Mouse (Mus musculus) heart, adult 18-20 months (tissue): Measurements from ENCODE around the gene E2f4. TPM values are rescaled to one million over a fixed set of nuclear protein-coding genes. Genes with fewer than 3 reads are reported as not detected.

Experiments
- DNase-seq, 2 experiments: peaks; one replicate each; pipeline ENCODE4 v3.0.0; 2021 to 2022; ENCODE audit warnings: mixed read lengths in 1 of 2
- long read RNA-seq, 2 experiments: library from polyadenylated mRNA; stranded (forward); transcript quantifications; one replicate each; pipeline ENCODE4 v2.0.0; 2021
- total RNA-seq, 2 experiments: library from RNA; stranded (reverse); gene quantifications; 2 replicates each; pipeline ENCODE4 v1.2.3; 2021

E2f4 gene
- total RNA-seq: 10 to 100 TPM; 21.6 TPM
- long read RNA-seq, experiment 1, transcript E2f4-201 (10 exons, 1,993 nt): major isoform, 38 of 50 reads
- long read RNA-seq, experiment 1, partial matches to known transcripts: 7 of 50 reads
- long read RNA-seq, experiment 1, other reads (novel, unspliced or antisense): 5 of 50 reads
- long read RNA-seq, experiment 2, transcript E2f4-201 (10 exons, 1,993 nt): major isoform, 20 of 24 reads
- long read RNA-seq, experiment 2, partial matches to known transcripts: 2 of 24 reads
- long read RNA-seq, experiment 2, other reads (novel, unspliced or antisense): 1 of 24 reads

GRCm38 (mm10) chr8:105297511-105298192, at the start of gene E2f4:
Gene E2f4, plus strand, starts transcription at chr8:105297663.
- peak; percentile 95 to 96 for DNase-seq

DNA sequence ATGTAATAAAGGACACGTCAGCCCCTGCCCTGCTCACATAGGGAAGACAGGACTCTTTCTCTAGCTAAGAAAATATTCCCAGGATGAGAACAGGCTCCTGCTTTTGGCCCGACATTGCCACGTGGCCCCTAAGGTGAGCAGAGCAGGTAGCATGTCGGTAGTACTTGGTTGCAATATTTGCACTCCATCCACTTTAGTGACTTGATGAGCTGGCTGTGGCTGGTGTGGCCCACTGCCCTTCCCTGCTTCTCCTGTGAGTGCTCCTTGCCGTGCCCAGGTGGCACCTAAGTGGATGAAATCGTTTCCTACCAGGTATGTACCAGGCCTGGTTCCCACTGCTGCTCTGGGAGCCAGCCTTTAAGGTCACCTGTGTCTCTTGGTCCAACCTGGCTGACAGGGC, 45.5 kb upstream of the E2f4 start:
- DNase-seq: no peak

- no peak for DNase-seq
Measured at GRCm38 (mm10) chr8:105252680-105253537, 44.6 kb upstream of the E2f4 start.

DNA sequence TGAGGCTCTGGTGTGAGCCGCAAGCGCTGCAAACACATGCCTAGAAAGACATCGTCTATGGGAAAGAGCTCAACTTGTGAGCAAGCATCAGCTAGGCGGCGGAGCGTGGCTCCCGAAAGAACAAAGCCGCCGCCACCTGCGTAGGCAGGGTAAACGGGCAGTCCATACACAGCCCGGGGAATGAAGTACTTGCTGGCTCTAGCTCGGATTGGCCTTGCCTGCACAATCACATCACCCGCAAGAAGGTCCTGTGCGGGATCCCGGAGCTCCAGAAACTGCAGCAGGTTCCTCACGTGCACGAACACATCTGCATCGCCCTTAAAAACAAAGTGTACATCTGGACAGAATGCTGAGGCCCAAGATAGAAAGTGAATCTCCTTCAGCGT, 43.7 kb upstream of the E2f4 start:
- DNase-seq: no peak

DNA sequence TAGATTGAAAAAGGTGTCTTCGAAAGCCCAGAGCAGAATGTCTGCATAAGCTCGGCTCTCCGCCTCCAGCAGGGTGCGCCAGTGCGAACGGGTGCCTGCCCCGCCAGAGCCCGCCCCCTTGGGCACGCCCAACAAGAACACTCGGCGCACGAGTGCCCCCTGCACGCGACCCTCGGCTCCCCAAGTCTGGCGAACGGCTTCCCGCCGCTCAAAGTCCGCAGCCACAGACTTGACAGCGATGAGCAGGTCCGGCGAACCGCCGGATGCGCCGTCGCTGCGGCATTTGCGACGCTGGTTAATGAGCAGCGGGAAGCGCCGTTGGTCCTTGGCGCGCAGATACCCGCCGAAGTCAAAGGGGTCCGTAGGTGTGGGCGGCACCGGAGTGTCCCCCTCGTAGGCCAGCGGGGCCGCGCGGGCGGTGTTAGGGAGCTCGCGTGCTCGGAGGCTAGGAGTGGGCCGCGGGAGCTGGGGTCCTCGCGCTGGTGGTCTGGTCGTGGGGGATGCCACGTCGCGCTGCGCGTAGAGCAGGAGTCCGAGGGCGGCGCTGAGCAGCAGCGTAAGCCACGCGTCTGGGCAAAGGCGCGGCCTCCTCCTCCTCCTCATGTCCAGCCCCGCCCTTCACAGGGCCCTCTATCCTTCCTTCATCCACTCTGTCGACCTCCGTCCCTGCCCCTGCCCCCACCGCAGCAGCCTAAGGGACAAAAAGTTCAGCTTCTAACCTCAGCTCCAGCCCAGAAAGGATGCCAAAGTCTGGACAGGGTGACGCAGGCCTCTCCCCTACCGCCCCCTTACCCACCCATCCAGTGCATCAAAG, 43.1 kb upstream of the E2f4 start:
- DNase-seq: peak; percentile 91 to 94

DNA sequence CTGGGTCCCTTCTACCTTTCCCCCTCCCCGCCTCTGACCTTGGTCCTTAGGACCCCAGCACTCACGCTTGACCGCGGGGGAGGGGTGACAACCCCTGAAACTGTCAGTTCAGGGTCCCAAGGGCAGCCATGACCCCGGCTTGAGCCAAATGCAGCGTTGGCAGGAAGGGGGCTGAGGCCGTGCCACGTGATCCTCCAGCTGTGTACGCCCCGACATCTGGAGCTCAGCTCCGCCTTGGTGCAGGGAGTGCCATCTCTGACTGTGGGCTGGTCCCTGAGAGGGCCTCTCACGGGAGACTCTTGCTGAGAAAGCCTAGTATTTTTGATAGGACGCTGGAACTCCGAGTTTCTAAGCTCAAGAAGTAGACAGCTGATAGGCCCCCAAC, 42.5 kb upstream of the E2f4 start, which contains the start of gene B3gnt9:
TSS of gene B3gnt9 (minus strand) at position 188 of the 385 bp plus-strand sequence.
- peak in 1 of 2 experiments; percentile 89 for DNase-seq

DNA sequence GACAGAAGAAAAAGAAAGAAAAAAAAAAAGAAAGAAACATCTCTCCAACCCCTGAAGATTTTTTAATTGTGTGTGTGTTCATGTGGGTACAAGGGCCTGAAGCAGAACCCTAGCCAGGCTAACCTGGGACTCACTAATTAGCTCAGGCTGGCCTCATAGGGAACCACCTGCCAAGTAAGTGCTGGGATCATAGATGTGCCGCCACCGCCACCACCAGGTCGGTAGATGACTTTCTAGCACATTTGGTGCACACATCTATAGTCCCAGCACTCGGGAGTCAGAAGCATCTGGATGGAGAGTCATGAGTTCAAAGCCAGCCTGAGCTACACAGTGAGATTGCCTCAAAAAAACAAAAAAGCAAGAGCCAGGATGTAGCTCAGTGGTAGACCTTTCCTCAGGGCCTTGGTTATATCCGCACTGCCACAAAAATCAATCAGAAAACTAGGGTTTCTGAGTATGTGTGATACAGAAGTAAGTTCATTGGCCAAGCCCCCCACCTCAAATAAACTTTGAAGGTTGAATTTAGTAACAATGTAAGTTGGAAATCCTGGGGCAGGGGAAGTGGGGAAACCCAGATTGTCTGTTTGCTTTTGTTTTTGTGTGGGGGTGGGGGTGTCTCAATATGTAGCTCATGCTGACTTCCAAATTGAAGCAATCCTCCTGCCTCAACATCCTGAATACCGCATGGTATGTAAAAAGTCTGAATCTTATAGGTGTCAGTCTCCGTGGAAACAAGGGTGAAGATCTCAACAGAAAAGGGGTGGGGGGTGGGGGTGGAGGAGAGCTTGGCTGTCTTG, 39.9 kb upstream of the E2f4 start:
- no peak for DNase-seq

GRCm38 (mm10) chr8:105258911-105259720, 38.3 kb upstream of the E2f4 start:
- no peak for DNase-seq

GRCm38 (mm10) chr8:105259721-105260320, 37.6 kb upstream of the E2f4 start:
- peak; percentile 58 to 82 for DNase-seq

DNA sequence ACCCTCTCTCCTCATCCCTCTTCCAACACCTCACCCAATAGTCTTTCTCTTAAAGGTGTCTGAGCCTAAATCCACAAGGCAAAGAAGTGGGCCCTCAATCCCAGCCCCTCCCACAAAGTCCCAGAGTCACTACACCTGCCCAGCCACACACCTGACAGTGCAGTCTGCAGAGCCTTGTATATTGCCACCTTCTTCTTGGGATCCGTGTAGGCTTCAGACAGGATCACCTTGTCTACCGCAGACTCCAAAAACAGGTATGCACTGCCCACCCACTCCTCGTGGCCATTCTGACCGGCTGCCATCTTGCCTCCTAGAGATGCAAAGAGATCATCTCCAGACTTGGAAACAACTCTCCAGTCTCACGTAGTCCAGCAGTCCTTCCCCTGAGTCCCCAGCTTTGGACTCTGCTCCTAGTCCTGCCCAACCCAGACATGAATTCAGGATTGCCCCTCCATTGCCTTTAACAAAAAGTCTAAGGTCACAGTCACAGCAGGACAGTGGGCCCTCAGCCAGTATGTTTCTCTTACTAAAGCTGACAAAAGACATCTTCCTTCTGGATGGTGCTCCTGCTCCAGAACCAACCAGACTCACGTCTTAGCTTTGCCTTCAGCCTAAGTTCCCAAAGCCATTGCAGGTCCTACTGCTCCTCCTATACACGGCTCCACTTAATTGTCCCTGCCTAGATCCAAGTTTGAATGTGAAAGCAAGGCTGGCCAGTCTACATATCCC, 36.9 kb upstream of the E2f4 start:
- DNase-seq: no peak

DNA sequence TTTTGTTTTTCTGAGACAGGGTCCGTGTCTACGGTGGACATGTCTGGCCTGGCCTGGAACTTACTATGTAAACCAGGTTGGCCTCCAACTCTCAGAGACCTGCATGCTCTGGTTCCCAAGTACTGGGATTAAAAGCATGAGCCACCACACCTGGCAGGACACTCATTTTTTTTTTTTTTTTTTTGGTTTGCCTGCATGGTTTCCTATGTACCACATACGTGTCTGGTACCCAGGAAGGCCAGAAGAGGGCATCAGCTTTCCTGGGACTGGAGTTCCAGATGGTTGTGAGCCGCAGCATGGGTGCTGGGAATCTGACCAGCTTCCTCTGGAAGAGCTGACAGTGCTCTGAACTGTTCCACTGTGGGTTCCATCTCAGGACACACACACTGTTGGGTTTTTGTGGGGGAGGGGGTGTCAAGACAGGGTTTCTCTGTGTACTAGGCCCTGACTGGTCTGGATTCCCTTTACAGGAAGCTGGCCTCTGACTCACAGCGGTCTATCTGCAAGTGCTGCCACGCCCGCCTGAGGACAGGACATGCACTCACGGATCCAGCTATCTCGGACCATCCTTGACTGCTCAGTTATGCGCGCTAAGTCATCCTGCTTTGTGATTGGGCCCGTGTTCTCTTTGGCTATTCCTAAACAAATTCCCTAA, 36.0 kb upstream of the E2f4 start:
- no peak for DNase-seq

DNA sequence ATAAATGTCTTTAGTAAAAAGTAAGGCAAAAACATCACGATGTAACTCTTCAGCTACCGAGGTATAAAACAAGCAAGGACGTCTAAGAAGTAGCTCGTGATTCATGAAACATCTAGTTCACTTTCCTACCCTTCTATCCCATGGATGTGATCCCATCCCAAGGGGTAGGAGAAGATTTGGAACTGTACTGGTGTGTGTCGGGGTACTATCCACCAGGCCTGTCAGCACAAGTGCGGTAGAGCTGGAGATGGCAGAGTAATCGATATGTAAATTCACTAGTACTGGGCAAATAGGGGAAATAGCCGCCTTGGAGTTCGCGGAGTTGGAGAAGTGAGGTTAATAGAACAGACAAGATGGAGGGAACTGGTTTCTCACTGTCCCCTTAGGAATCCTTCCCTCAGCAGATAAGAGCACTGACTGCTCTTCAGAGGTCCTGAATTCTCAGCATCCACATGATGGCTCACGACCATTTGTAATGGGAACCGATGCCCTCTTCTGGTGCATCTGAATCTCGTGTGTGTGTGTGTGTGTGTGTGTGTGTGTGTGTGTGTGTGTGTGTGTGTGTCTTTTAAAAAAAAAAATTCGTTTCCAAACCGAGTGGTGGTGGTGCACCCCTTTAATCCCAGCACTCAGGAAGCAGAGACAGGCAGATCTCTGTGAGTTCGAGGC, 34.1 kb upstream of the E2f4 start:
- no peak for DNase-seq

DNA sequence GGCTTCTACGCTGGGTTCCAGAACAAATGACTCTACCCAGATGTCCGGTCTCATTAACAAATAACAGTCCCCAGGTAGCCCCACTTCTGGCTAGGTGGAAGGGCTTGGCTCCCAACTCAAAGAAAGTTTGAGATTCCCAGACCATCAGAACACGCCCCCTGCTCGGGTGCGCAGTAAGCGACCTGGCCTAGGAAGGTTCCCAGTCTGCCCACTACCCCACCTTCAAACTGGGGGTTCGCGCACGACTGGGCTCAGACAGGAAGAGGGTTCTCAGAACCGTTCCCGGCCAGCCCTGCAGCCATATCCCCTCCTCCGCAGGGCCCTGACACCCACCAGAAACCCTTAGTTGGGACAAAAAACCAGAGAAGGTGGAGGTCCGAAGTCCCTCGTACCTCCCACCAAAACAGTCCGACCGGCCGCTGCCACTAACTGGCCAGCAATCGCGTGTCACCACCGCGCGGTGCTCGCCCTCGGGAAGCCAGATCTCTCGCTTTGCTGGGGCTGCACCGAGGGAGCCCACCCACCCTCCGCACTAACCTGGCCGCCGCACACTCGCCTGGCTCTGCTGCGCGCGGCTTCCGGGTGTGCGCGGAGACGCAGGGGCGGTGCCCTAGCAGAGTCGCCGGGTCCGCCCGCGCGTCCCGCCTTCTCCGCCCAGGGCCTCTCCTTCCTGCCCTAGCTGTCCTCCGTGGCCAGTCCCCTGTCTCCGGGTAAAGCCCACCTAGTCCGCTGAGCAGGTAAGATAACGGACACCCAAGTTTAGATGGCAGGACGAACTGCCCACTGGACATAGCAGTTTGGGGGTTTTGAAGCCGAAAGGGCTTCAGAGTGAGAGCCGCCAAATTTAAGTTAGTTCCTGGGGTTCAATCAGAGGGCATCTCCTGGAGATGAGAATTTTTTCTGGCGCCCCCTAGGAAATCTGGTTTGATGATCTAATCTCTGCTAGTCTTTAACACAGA, 33.2 kb upstream of the E2f4 start, which contains the start of the genes Tradd and Fbxl8:
TSS of gene Tradd (minus strand) at position 586 of the 959 bp plus-strand sequence.
TSS of gene Fbxl8 (plus strand) at position 625 of the 959 bp plus-strand sequence.
- peak; percentile 85 to 89 for DNase-seq

DNA sequence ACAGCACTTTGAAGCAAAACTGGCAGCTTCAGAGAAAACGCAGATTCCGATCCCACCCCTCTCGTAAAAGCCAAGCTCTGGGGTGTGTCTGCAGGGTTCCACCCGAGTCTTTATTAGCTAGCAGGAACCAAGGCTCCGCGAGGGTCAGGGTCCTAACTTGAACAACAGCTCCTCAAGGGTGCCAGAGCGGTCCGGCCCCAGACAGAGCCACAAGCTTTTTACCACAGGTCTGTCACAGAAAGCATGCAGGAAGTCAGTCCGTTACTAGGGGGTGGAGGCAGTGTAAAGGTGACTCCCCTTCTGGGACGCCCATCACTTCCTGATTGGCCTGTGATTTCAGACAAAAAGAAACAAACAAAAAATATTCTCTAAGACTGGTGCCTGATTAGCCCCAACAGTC, 32.3 kb upstream of the E2f4 start:
- DNase-seq: peak in 1 of 2 experiments; percentile 48

DNA sequence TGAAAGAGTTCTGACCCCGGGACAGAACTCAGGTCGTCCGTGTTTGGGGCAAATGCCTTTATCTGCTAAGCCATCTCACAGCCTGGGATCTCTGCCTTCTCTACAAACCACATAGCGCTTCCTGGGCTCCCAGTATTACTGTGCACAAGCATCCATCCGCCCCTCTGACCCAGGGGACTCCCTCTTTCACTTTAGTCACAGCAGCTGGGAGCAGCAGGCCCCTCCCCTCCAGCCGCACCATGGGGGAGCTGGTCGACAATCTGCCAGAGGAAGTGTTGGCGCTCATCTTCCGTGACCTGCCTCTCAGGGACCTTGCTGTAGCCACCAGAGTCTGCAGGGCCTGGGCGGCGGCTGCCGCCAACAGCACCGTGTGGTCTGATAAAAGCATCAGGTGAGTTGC, 30.7 kb upstream of the E2f4 start:
- DNase-seq: no peak

DNA sequence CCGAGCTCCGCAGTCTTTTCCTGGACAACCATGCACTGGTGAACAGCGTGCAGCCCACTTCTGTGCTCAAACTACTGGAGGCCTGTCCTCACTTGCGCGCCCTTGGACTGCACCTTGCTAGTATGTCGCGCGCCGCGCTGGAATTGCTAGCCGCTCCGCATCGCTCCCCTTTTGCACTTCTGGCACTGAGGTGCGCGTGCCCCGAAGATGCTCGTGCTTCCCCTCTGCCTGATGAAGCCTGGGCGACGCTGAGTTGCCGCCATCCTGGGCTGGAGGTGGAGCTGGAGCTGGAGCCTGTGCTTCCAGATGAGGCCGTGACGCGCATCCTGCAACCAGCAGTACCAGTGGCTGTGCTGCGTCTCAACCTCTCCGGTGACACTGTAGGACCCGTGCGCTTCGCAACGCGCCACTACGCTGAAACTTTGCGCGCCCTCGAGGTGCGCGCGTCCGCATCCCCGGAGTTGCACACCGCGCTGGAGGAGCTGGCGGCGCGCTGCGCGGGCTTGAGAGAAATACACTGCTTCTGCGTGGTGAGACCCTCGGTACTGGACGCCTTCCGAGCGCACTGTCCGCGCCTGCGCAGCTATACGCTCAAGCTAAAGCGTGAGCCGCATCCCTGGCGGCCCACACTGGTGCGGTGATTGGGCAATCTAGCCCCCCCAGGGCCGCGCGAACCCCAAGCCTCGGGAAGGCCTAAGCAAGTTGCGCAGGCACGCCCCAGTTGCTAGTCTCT, 29.0 kb upstream of the E2f4 start:
- DNase-seq: no peak
